Mouse (Mus musculus) neural tube, embryonic 11.5 days (tissue): Measurements from ENCODE around the gene Vps29. TPM values are rescaled to one million over a fixed set of nuclear protein-coding genes. Genes with fewer than 3 reads are reported as not detected.

ENCODE experiments used
- ATAC-seq: fragments of 200-750 bp; cut with Nextera tagmentation; 2 replicates; pipeline ENCODE4 v1.8.0; 2017; ENCODE audit warnings: moderate number of reproducible peaks, mild to moderate bottlenecking, moderate TSS enrichment, moderate library complexity; ENCODE audit not compliant: insufficient read depth, low FRiP score, low TSS enrichment
- DNase-seq: peaks from one replicate; pipeline ENCODE4 v3.0.0-alpha.2; 2015; ENCODE audit warnings: low spot score
- H3K27ac ChIP-seq: fragments of 300-500 bp; sonication (generic); 2 replicates; pipeline ENCODE4 v1.5.1; 2014; ENCODE audit warnings: low read depth, mild to moderate bottlenecking, low read length
- H3K27me3 ChIP-seq: fragments of 300-500 bp; sonication (generic); 2 replicates; pipeline ENCODE4 v1.6.1; 2014; ENCODE audit warnings: mild to moderate bottlenecking, low read length, mixed read lengths; ENCODE audit not compliant: control insufficient read depth, insufficient read depth
- H3K36me3 ChIP-seq: fragments of 300-500 bp; sonication (generic); 2 replicates; pipeline ENCODE4 v1.6.1; 2014; ENCODE audit warnings: mild to moderate bottlenecking, low read length, moderate library complexity, mixed read lengths; ENCODE audit not compliant: control insufficient read depth, insufficient read depth
- H3K4me1 ChIP-seq: fragments of 300-500 bp; sonication (generic); 2 replicates; pipeline ENCODE4 v1.6.1; 2014; ENCODE audit warnings: low read length, mixed read lengths; ENCODE audit not compliant: control insufficient read depth, insufficient read depth
- H3K4me2 ChIP-seq: fragments of 300-500 bp; sonication (generic); 2 replicates; pipeline ENCODE4 v1.6.1; 2014; ENCODE audit warnings: low read depth, mild to moderate bottlenecking, moderate library complexity
- H3K4me3 ChIP-seq: fragments of 300-500 bp; sonication (generic); 2 replicates; pipeline ENCODE4 v1.5.1; 2014; ENCODE audit warnings: low read depth, low read length
- H3K9ac ChIP-seq: fragments of 300-500 bp; sonication (generic); 2 replicates; pipeline ENCODE4 v1.6.1; 2014; ENCODE audit warnings: mild to moderate bottlenecking, low read length
- H3K9me3 ChIP-seq: fragments of 300-500 bp; sonication (generic); 2 replicates; pipeline ENCODE4 v1.6.1; 2016; ENCODE audit warnings: low read length; ENCODE audit not compliant: control insufficient read depth
- WGBS: fragments of 180-500 bp; shearing (Covaris S2); extraction: QIAGEN DNeasy Blood & Tissue Kit; methylation state at CpG from one replicate; pipeline ENCODE4 v1.1.7; 2014; 5-methylcytosine and 5-hydroxymethylcytosine counted together
- polyA plus RNA-seq: library from polyadenylated mRNA; unstranded; fragments of >200 nt; fragmentation: Nextera tagmentation; extraction: Ambion mirVana; gene quantifications from 2 replicates; pipeline ENCODE4 v1.2.1, GENCODE M21; 2014

Vps29 gene
- 219 and 236 TPM in 2 replicates for polyA plus RNA-seq

DNA sequence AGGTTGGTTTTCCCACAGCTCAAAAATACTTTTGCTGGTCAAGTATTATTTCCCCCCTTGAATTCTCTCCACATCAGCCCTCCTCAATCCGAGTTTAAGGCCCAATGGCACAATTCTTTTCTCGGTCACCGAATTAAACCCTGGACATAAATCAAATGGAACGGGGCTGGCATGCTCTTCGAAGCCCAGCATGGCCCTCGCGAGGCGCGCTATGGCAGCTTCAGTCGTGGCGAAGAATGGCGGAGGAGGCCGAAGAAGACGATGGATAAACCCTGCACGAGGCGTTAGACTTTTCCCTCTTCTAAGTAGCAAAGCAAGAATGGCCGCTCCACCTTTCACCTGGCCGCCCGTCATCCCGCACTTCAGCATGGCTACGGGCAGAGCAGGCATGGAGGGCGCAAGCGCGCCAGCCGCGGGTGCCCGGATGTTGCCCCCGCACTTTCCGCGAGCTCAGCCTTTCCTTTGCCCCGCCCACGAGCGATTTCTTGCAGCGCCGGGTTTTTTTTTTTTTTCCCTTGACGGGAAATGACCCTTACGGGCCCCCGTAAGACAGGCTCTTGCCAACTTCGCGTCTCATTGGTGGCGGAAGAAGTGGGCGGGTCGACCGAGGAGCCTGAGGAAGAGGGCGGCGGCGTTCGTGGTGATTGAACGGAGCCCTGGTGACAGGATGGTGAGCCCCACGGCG is at the start of gene Vps29, which contains the start of gene Rad9b:
TSS of gene Vps29 (plus strand) at position 563 of the 685 bp plus-strand sequence.
TSS of gene Rad9b (minus strand) at position 427 of the 685 bp plus-strand sequence.
- no peaks in the 10 kb centered on the region for H3K36me3 ChIP-seq
- peak within 1 kb of the TSS; percentile 77 for H3K4me3 ChIP-seq
- H3K9ac ChIP-seq = peak within 1 kb of the TSS; percentile 83
- H3K27ac ChIP-seq = peak within 1 kb of the TSS; percentile 65; the same call in 1 of the 2 replicates
- WGBS = under 1% methylated on average over 50 of the region's 51 CpGs
- H3K4me1 ChIP-seq = no peaks in the 10 kb centered on the region; the same call in 1 of the 2 replicates
- DNase-seq (peak; percentile 98), ATAC-seq (peak; percentile 93)
- H3K9me3 ChIP-seq = no peaks in the 10 kb centered on the region
- peak within 1 kb of the TSS; percentile 78 for H3K4me2 ChIP-seq
- H3K27me3 ChIP-seq = no peaks in the 10 kb centered on the region

DNA sequence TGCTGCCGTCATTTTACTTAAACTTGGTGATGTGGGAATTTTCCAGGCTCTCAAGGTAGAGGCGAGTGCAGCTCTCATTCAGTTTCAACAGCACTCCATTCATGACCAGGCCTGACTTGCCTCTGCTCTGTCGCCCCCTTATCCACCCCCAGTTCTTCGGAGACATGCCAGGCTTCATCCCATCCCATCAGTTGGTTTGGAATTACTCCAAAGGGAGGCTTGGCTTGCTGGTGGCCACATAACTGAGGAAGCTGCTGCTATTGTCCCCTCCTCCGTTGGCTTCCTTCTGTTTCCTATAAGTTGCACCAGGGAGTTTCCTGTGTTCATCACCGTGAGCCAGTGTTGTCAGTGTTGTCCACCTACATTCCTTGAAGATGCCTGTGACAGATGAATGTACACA is 49.6 kb upstream of the Vps29 start:
- no peak for DNase-seq
- no peaks in the 10 kb centered on the region for H3K36me3 ChIP-seq
- no peak overlapping the region for H3K4me3 ChIP-seq
- H3K9me3 ChIP-seq = no peaks in the 10 kb centered on the region
- ATAC-seq = no peak
- H3K4me2 ChIP-seq = no peak overlapping the region
- H3K27ac ChIP-seq = no peak overlapping the region
- no peaks in the 10 kb centered on the region for H3K27me3 ChIP-seq
- no peaks in the 10 kb centered on the region for H3K4me1 ChIP-seq
- H3K9ac ChIP-seq = no peak overlapping the region
- WGBS = 89% methylated on average over 6 of the region's 6 CpGs

DNA sequence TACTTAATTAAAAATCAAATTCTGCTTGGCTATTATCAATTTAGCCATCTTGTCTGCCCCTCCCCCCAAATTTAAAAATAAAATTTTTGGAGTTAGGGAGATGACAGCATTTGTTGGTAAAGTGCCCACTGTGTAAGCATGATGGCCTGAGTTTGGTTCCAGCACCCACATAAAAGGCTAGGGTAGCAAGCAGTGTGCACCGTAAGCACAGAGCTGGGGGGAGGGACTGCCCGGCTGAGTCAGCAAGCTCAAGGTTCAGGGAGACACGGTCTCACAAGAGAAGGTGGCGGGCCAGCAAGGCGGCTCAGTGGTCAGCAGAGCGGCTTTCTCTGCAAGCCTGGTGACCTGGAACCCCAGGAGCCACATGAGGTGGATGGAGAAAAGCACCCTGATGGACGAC is 48.7 kb upstream of the Vps29 start:
- Histone ChIP-seq H3K36me3 (no peaks in the 10 kb centered on the region), H3K4me2 (no peak overlapping the region)
- 93% methylated on average over 7 of the region's 7 CpGs for WGBS

DNA sequence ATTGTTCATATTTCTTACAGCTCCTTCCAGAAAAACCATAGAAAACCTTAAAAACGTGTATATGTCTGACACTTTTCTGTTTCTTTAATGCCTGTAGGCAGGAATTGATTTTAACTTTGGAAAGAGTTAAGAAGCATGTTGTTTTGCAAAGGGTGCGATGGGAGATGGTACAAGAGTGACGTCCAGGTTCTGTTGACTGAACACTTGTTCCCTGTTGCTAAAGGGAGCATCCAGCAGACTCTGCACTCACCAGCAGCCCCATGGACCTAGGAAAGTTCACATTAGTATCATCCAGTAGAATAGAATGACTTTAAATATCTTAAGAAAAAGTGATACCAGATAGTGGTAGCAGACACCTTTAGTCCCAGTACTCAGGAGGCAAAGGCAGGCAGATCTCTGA is 47.6 kb upstream of the Vps29 start:
- Histone ChIP-seq H3K4me2 (no peak overlapping the region), H3K4me1 (no peaks in the 10 kb centered on the region), H3K9me3 (no peaks in the 10 kb centered on the region), H3K36me3 (no peaks in the 10 kb centered on the region), H3K4me3 (no peak overlapping the region), H3K27ac (no peak overlapping the region), H3K9ac (no peak overlapping the region), H3K27me3 (no peaks in the 10 kb centered on the region)
- ATAC-seq (no peak), DNase-seq (no peak)
- 91% methylated on average over 3 of the region's 3 CpGs for WGBS

More for the DNA sequence above, 48.7 kb upstream of the Vps29 start:
- no peaks in the 10 kb centered on the region for H3K27me3 ChIP-seq
- DNase-seq (no peak), ATAC-seq (no peak)
- no peaks in the 10 kb centered on the region for H3K4me1 ChIP-seq
- no peak overlapping the region for H3K27ac ChIP-seq
- H3K9me3 ChIP-seq = no peaks in the 10 kb centered on the region
- no peak overlapping the region for H3K4me3 ChIP-seq
- no peak overlapping the region for H3K9ac ChIP-seq

DNA sequence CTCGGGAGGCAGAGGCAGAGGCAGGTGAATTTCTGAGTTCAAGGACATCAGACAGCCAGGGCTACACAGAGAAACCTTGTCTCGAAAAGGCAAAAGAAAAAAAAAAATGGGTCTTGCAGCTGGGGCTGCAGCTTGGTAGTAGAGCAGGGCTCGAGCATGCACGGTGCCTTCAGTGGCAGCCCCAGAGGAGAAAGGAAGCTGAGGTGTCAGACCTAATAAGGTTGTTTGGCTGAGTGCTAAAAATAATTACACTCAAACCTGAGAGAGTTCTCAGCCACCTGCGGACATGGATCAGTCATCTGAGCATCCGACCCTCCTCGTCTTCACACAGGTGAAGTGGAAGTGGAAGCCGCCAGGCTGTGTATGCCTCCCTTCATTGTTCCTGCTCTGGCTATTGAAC is 43.5 kb upstream of the Vps29 start:
- Histone ChIP-seq H3K4me3 (no peak overlapping the region), H3K36me3 (no peaks in the 10 kb centered on the region), H3K4me1 (no peaks in the 10 kb centered on the region), H3K9ac (no peak overlapping the region), H3K27ac (no peak overlapping the region), H3K9me3 (no peaks in the 10 kb centered on the region), H3K27me3 (no peaks in the 10 kb centered on the region), H3K4me2 (no peak overlapping the region)
- 88% methylated on average over 8 of the region's 8 CpGs for whole genome bisulfite sequencing
- DNase-seq (no peak), ATAC-seq (no peak)

DNA sequence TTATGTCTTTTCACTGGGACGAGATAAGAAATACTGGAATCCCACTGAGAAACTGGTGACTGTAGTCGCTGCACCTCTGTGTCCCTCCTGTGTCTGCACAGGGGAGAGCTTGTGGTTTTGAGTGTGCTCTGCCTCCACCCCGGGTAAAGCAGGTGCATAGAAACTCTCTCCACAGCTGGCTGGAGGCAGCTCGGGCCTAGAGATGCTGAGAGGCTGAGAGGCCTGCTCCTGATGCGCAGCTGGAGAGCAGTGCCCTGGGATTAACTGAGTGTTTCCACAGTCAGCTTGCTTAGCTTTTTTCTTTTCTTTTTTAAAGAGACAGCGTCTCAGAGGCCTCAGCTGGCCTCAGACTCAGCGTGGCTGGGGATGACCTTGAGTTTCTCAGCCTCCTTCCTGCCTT is 42.5 kb upstream of the Vps29 start:
- no peak for ATAC-seq
- no peaks in the 10 kb centered on the region for H3K9me3 ChIP-seq
- no peak overlapping the region for H3K9ac ChIP-seq
- H3K27ac ChIP-seq = no peak overlapping the region
- no peaks in the 10 kb centered on the region for H3K27me3 ChIP-seq
- no peak for DNase-seq
- whole genome bisulfite sequencing = 75% methylated on average over 7 of the region's 7 CpGs
- H3K4me1 ChIP-seq = no peaks in the 10 kb centered on the region
- no peak overlapping the region for H3K4me2 ChIP-seq
- H3K36me3 ChIP-seq = no peaks in the 10 kb centered on the region
- no peak overlapping the region for H3K4me3 ChIP-seq

DNA sequence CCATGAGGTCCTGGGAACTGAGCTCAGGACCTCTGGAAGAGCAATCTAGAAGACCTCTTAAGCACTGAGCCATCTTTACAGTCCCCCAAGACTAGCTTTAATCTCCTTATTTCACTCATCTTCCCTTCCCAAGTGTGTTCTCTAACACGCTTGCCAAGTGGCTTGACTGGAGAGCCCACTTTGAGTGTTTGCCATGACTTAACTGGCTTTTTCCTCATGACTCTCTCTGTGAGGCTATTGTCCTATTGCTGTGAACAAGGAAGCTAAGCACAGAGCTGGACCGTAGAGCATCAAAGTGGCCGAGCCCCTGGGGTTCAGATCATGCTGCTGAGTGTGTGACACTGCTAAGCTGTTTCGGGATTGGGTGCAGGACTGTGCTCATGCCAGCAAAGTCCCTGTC is 41.8 kb upstream of the Vps29 start:
- no peak overlapping the region for H3K4me3 ChIP-seq
- no peaks in the 10 kb centered on the region for H3K27me3 ChIP-seq
- no peak for ATAC-seq
- no peak for DNase-seq
- H3K27ac ChIP-seq = no peak overlapping the region
- H3K36me3 ChIP-seq = no peaks in the 10 kb centered on the region
- H3K9me3 ChIP-seq = no peaks in the 10 kb centered on the region
- WGBS = 97% methylated on average over 4 of the region's 4 CpGs
- no peak overlapping the region for H3K9ac ChIP-seq
- H3K4me2 ChIP-seq = no peak overlapping the region
- no peaks in the 10 kb centered on the region for H3K4me1 ChIP-seq

DNA sequence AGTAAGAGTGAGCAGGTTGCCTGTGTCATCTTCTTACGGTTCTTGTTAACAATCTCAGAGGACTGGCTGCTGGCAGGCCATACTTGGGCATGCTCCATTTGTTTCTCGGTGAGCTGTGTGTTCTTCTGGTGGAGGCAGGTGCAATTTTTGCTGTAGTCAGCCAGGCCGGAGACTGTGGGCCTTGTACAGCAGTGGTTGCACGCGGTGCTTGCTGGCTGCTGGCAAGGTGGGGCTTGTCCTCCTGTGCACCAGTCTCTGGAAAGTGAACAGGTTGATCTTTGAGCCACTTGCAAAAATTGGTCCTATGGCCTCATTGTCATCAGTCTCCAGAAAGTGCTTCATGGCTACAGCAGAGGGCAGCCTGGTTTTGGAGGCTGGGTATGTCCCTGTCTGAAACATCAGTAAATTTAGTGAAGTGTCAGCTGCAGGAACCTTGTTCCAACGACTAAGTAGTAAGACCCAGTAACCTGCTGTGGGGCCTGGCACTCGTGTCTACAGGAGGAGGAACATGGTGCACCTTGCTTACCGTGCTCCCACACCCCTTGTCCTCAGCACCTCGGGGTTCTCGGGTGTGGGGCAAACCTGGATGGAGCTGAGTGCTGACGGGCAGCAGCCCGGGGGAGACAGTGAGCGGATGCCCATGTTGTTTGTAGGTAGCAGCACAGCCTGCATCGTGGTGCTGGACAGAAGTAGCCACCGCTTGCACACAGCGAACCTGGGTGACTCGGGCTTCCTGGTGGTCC is 41.1 kb upstream of the Vps29 start:
- no peak for ATAC-seq
- no peaks in the 10 kb centered on the region for H3K36me3 ChIP-seq
- H3K4me3 ChIP-seq = no peak overlapping the region
- H3K9ac ChIP-seq = no peak overlapping the region
- no peaks in the 10 kb centered on the region for H3K27me3 ChIP-seq
- no peaks in the 10 kb centered on the region for H3K9me3 ChIP-seq
- 93% methylated on average over 17 of the region's 17 CpGs for WGBS
- no peak for DNase-seq
- H3K4me1 ChIP-seq = no peaks in the 10 kb centered on the region
- no peak overlapping the region for H3K4me2 ChIP-seq
- H3K27ac ChIP-seq = no peak overlapping the region
